ENCODE assay signal across 12 mouse cellular contexts in genomic region chr4:131968873-131969272, GRCm38 (mm10). TPM values are rescaled to one million over a fixed set of nuclear protein-coding genes. Genes with fewer than 3 reads are reported as not detected.
A peak's percentile ranks its signal among the peaks of the same experiment; 100 is the strongest.
DNase-seq lines count a peak whose midpoint lies in the region; ATAC-seq and TF ChIP-seq lines count a peak whose summit lies in the region.
"Had no signal": no experiment of that assay in that cellular context is flagged by ENCODE, and none has a peak within 500 bp of the region (broad histone marks: within the 10 kb centered on the region; RNA-seq: fewer than 3 reads in every experiment).

No protein-coding gene starts in this region.

- H3K36me3 ChIP-seq in heart, postnatal 0 days (replicated peaks; ENCODE audit: control insufficient read depth, insufficient read depth, low read length): peaks cover 54% of the 10 kb centered on the region
- H3K36me3 ChIP-seq in midbrain, postnatal 0 days (ENCODE audit: insufficient read depth, low read length): peaks cover 27% of the 10 kb centered on the region
- peaks cover 100% of the 10 kb centered on the region for H3K36me3 ChIP-seq in midbrain, embryonic 10.5 days
- H3K36me3 ChIP-seq in stomach, postnatal 0 days (ENCODE audit: control insufficient read depth, insufficient read depth, low read length): 0 out of 2 replicates have a peak, but pooled peaks cover 9% of the 10 kb centered on the region
- H3K36me3 ChIP-seq in hindbrain, embryonic 12.5 days: peaks cover 74% of the 10 kb centered on the region

- DNase-seq in heart, postnatal 0 days (ENCODE audit: low spot score): no peak
- DNase-seq in heart, adult 18-20 months: no peak
- peak; percentile 15 for DNase-seq in midbrain, postnatal 0 days (ENCODE audit: low spot score)
- DNase-seq in midbrain, embryonic 10.5 days (ENCODE audit: low spot score): no peak
- peak; percentile 37 for DNase-seq in embryo, embryonic 11 days
- DNase-seq in stomach, postnatal 0 days (ENCODE audit: low spot score): no peak
- DNase-seq in cerebellum, postnatal 14 days: no peak
- DNase-seq: thymus, postnatal 14 days had no signal

- H3K9me3 ChIP-seq in heart, postnatal 0 days (replicated peaks; ENCODE audit: control insufficient read depth, low read length): no peaks in the 10 kb centered on the region
- no peaks in the 10 kb centered on the region for H3K9me3 ChIP-seq in midbrain, postnatal 0 days (ENCODE audit: low read length)
- no peaks in the 10 kb centered on the region for H3K9me3 ChIP-seq in midbrain, embryonic 10.5 days (replicated peaks)
- no peaks in the 10 kb centered on the region for H3K9me3 ChIP-seq in stomach, postnatal 0 days (ENCODE audit: control insufficient read depth, low read length)
- no peaks in the 10 kb centered on the region for H3K9me3 ChIP-seq in hindbrain, embryonic 12.5 days (replicated peaks)
- H3K9me3 ChIP-seq: forebrain, embryonic 15.5 days had no signal

- H3K27me3 ChIP-seq in heart, postnatal 0 days (ENCODE audit: control insufficient read depth, insufficient read depth, low read length): no peaks in the 10 kb centered on the region
- no peaks in the 10 kb centered on the region for H3K27me3 ChIP-seq in midbrain, postnatal 0 days (ENCODE audit: insufficient read depth, low read length)
- H3K27me3 ChIP-seq in midbrain, embryonic 10.5 days (ENCODE audit: low read depth, poor library complexity, severe bottlenecking): no peaks in the 10 kb centered on the region
- no peaks in the 10 kb centered on the region for H3K27me3 ChIP-seq in stomach, postnatal 0 days (ENCODE audit: control insufficient read depth, insufficient read depth, low read length)
- H3K27me3 ChIP-seq in hindbrain, embryonic 12.5 days: no peaks in the 10 kb centered on the region
- H3K27me3 ChIP-seq: forebrain, embryonic 15.5 days had no signal

- H3K4me1 ChIP-seq in heart, postnatal 0 days (ENCODE audit: control insufficient read depth, insufficient read depth): peaks cover 7% of the 10 kb centered on the region
- no peaks in the 10 kb centered on the region for H3K4me1 ChIP-seq in midbrain, postnatal 0 days (ENCODE audit: insufficient read depth, low read length)
- H3K4me1 ChIP-seq in midbrain, embryonic 10.5 days: no peaks in the 10 kb centered on the region
- H3K4me1 ChIP-seq in stomach, postnatal 0 days (replicated peaks; ENCODE audit: control insufficient read depth, insufficient read depth): no peaks in the 10 kb centered on the region
- H3K4me1 ChIP-seq in hindbrain, embryonic 12.5 days: no peaks in the 10 kb centered on the region
- H3K4me1 ChIP-seq: forebrain, embryonic 15.5 days had no signal

- TF ChIP-seq EP300 in heart, postnatal 0 days (IDR thresholded peaks at IDR 0.05; ENCODE audit: low read depth): no peak
- TF ChIP-seq EP300 in stomach, postnatal 0 days (optimal IDR thresholded peaks at IDR 0.05): no peak

- H3K4me3 ChIP-seq in heart, postnatal 0 days (ENCODE audit: low read depth, low read length): no peak overlapping the region
- no peak overlapping the region for H3K4me3 ChIP-seq in midbrain, postnatal 0 days (ENCODE audit: low read depth, low read length)
- no peak overlapping the region for H3K4me3 ChIP-seq in midbrain, embryonic 10.5 days
- H3K4me3 ChIP-seq in stomach, postnatal 0 days (ENCODE audit: low read depth, low read length): no peak overlapping the region
- no peak overlapping the region for H3K4me3 ChIP-seq in hindbrain, embryonic 12.5 days
- H3K4me3 ChIP-seq: forebrain, embryonic 15.5 days had no signal

- no peak for ATAC-seq in heart, postnatal 0 days (ENCODE audit: insufficient read depth, low read depth)
- no peak for ATAC-seq in midbrain, postnatal 0 days (ENCODE audit: low FRiP score)
- ATAC-seq in stomach, postnatal 0 days (ENCODE audit: low FRiP score, low TSS enrichment): no peak
- ATAC-seq in hindbrain, embryonic 12.5 days (ENCODE audit: low FRiP score): no peak
- ATAC-seq: forebrain, embryonic 15.5 days had no signal

- no peak overlapping the region for H3K27ac ChIP-seq in heart, postnatal 0 days (ENCODE audit: low read depth)
- H3K27ac ChIP-seq in midbrain, postnatal 0 days (ENCODE audit: low read depth, low read length): no peak overlapping the region
- no peak overlapping the region for H3K27ac ChIP-seq in midbrain, embryonic 10.5 days (replicated peaks)
- no peak overlapping the region for H3K27ac ChIP-seq in stomach, postnatal 0 days (replicated peaks)
- H3K27ac ChIP-seq in hindbrain, embryonic 12.5 days: no peak overlapping the region
- H3K27ac ChIP-seq: forebrain, embryonic 15.5 days had no signal

- peak; percentile 44 for TF ChIP-seq CTCF in heart, postnatal 0 days (IDR thresholded peaks at IDR 0.05; ENCODE audit: low read depth)
- peak; percentile 60 for TF ChIP-seq CTCF in midbrain, postnatal 0 days (IDR thresholded peaks at IDR 0.05)
- TF ChIP-seq CTCF in stomach, postnatal 0 days (IDR thresholded peaks at IDR 0.05; ENCODE audit: low read depth): peak; percentile 72

- H3K9ac ChIP-seq in heart, postnatal 0 days (replicated peaks; ENCODE audit: low read depth, low read length): no peak overlapping the region
- no peak overlapping the region for H3K9ac ChIP-seq in midbrain, postnatal 0 days (replicated peaks; ENCODE audit: low read length, poor library complexity, severe bottlenecking)
- H3K9ac ChIP-seq in stomach, postnatal 0 days (ENCODE audit: low read length): no peak overlapping the region
- no peak overlapping the region for H3K9ac ChIP-seq in hindbrain, embryonic 12.5 days
- H3K9ac ChIP-seq: forebrain, embryonic 15.5 days had no signal

- H3K4me2 ChIP-seq in heart, postnatal 0 days (ENCODE audit: low read depth, low read length): no peak overlapping the region
- no peak overlapping the region for H3K4me2 ChIP-seq in midbrain, postnatal 0 days (ENCODE audit: low read depth, low read length, poor library complexity, severe bottlenecking)
- H3K4me2 ChIP-seq in stomach, postnatal 0 days (replicated peaks; ENCODE audit: low read depth): no peak overlapping the region
- no peak overlapping the region for H3K4me2 ChIP-seq in hindbrain, embryonic 12.5 days (replicated peaks)
- H3K4me2 ChIP-seq: forebrain, embryonic 15.5 days had no signal

- WGBS in heart, postnatal 0 days: 91% methylated on average over 2 of the region's 2 CpGs
- 93% methylated on average over 2 of the region's 2 CpGs for WGBS in midbrain, postnatal 0 days
- 80% methylated on average over 2 of the region's 2 CpGs for WGBS in midbrain, embryonic 10.5 days
- WGBS in stomach, postnatal 0 days: 88% methylated on average over 2 of the region's 2 CpGs
- 83% methylated on average over 2 of the region's 2 CpGs for WGBS in hindbrain, embryonic 12.5 days

RNA-seq across cellular contexts. Expression of gene Tmem200b, which starts 47.3 kb away (rescaled TPM):
- total RNA-seq in heart, postnatal 0 days (2014; rRNA removed; ENCODE audit: low replicate concordance): 16.0 and 23.5 TPM in 2 replicates
- 0.60 and 0.97 TPM in 2 replicates for polyA plus RNA-seq in heart, postnatal 0 days (2015; fragmentation: Nextera tagmentation; extraction: Ambion mirVana)
- total RNA-seq in heart, adult 18-20 months (2021): 1 to 10 TPM; 5.6 to 6.7 TPM
- 1.0 and 4.3 TPM in 2 replicates for total RNA-seq in midbrain, postnatal 0 days (2014; rRNA removed)
- polyA plus RNA-seq in midbrain, postnatal 0 days (2015; fragmentation: Nextera tagmentation; extraction: Ambion mirVana): 0.22 and 0.28 TPM in 2 replicates
- polyA plus RNA-seq in midbrain, embryonic 10.5 days (2016; fragmentation: Nextera tagmentation; extraction: Ambion mirVana): 0.39 and 0.49 TPM in 2 replicates
- 1.8 and 3.2 TPM in 2 replicates for polyA plus RNA-seq in stomach, postnatal 0 days (2015; fragmentation: Nextera tagmentation; extraction: Ambion mirVana)
- 0.92 and 1.3 TPM in 2 replicates for polyA plus RNA-seq in hindbrain, embryonic 12.5 days (2016; fragmentation: Nextera tagmentation; extraction: Ambion mirVana)
- total RNA-seq: MEL; monocyte, adult 5-6 weeks had no signal

Comparison
In these comparisons a context has a peak if more than half of its experiments do, and no peak if none do; other contexts are left out.
1. DNase-seq: peak in midbrain, postnatal 0 days (single experiment) and embryo, embryonic 11 days (single experiment); none in heart, postnatal 0 days (single experiment), heart, adult 18-20 months (0 of 2), midbrain, embryonic 10.5 days (single experiment), stomach, postnatal 0 days (single experiment) and cerebellum, postnatal 14 days (0 of 2).
2. Peak in every context shown above with its lines, with median percentiles within 50 percentile points of each other: CTCF ChIP-seq.